In genomic region chr1:184461411-184461810, GRCm38 (mm10) we compare ENCODE assay signal across 19 mouse cellular contexts.
DNase-seq lines count a peak whose midpoint lies in the region; ATAC-seq lines count a peak whose summit lies in the region.
"Had no signal": no experiment of that assay in that cellular context is flagged by ENCODE, and none has a peak within 500 bp of the region (broad histone marks: within the 10 kb centered on the region; RNA-seq: fewer than 3 reads in every experiment).

No protein-coding gene starts in this region.

- no peaks in the 10 kb centered on the region for H3K36me3 ChIP-seq in midbrain, embryonic 11.5 days (ENCODE audit: control insufficient read depth, insufficient read depth, low read length)
- H3K36me3 ChIP-seq in midbrain, embryonic 16.5 days (ENCODE audit: control insufficient read depth, insufficient read depth, low read length) = no peaks in the 10 kb centered on the region
- H3K36me3 ChIP-seq: G1E had no signal

- ATAC-seq in midbrain, embryonic 11.5 days (ENCODE audit: low FRiP score) = no peak
- no peak for ATAC-seq in midbrain, embryonic 16.5 days
- ATAC-seq: activated CD4-positive, CD25-positive, alpha-beta regulatory T cell, adult 4 months; CD4-positive, CD25-positive, alpha-beta regulatory T cell, adult 4 months; Patski had no signal

- peak; percentile 52 for DNase-seq in heart, adult 11 months
- no peak for DNase-seq in heart, adult 18-20 months
- DNase-seq in midbrain, embryonic 11.5 days (ENCODE audit: low spot score, missing footprints) = peak; percentile 73
- DNase-seq: adrenal gland, adult 2 months; adrenal gland, adult 8-10 months; adrenal gland, postnatal 10 days; adrenal gland, postnatal 14 days; adrenal gland, postnatal 25 days; adrenal gland, postnatal 36 days; B cell, adult 2 months; cerebellum, adult 11 months; cerebellum, adult 11-12 months; cerebellum, adult 18-20 months had no signal

- no peak overlapping the region for H3K27ac ChIP-seq in midbrain, embryonic 11.5 days (ENCODE audit: low read depth, low read length)
- H3K27ac ChIP-seq in midbrain, embryonic 16.5 days (ENCODE audit: low read length) = no peak overlapping the region

- H3K4me1 ChIP-seq in midbrain, embryonic 11.5 days (ENCODE audit: control insufficient read depth, insufficient read depth, low read length) = peaks cover 8% of the 10 kb centered on the region; the same call in 1 of the 2 replicates
- no peaks in the 10 kb centered on the region for H3K4me1 ChIP-seq in midbrain, embryonic 16.5 days (ENCODE audit: control insufficient read depth, insufficient read depth, low read length)

- no peaks in the 10 kb centered on the region; the same call in 1 of the 2 replicates for H3K27me3 ChIP-seq in midbrain, embryonic 11.5 days (ENCODE audit: control insufficient read depth, insufficient read depth, low read length)
- H3K27me3 ChIP-seq in midbrain, embryonic 16.5 days (ENCODE audit: control insufficient read depth, insufficient read depth, low read depth, low read length) = no peaks in the 10 kb centered on the region
- H3K27me3 ChIP-seq: CH12.LX had no signal

- no peak overlapping the region for H3K4me3 ChIP-seq in midbrain, embryonic 11.5 days (ENCODE audit: low read depth, low read length)
- H3K4me3 ChIP-seq in midbrain, embryonic 16.5 days (ENCODE audit: low read depth, low read length) = no peak overlapping the region

- no peak overlapping the region for H3K4me2 ChIP-seq in midbrain, embryonic 11.5 days
- no peak overlapping the region for H3K4me2 ChIP-seq in midbrain, embryonic 16.5 days (ENCODE audit: low read length)

- H3K9me3 ChIP-seq in midbrain, embryonic 11.5 days (ENCODE audit: control insufficient read depth, low read length) = no peaks in the 10 kb centered on the region
- no peaks in the 10 kb centered on the region for H3K9me3 ChIP-seq in midbrain, embryonic 16.5 days (replicated peaks; ENCODE audit: control insufficient read depth, low read length, poor library complexity, severe bottlenecking)

- H3K9ac ChIP-seq in midbrain, embryonic 11.5 days (ENCODE audit: low read length) = no peak overlapping the region
- H3K9ac ChIP-seq in midbrain, embryonic 16.5 days (ENCODE audit: low read depth, low read length) = no peak overlapping the region

Comparison
In these comparisons a context has a peak if more than half of its experiments do, and no peak if none do; other contexts are left out.
1. DNase-seq: peak in heart, adult 11 months (single experiment) and midbrain, embryonic 11.5 days (single experiment); none in heart, adult 18-20 months (0 of 2).